Mouse (Mus musculus) C2C12 (cell line): Measurements from ENCODE around the gene Asic3. TPM values are rescaled to one million over a fixed set of nuclear protein-coding genes. Genes with fewer than 3 reads are reported as not detected.

Experiments
- H3K27me3 ChIP-seq: one replicate; pipeline ENCODE4 v1.6.1; 2011; ENCODE audit not compliant: control insufficient read depth, insufficient read depth, insufficient read length
- H3K36me3 ChIP-seq: one replicate; pipeline ENCODE4 v1.6.1; 2011; ENCODE audit not compliant: control insufficient read depth, insufficient read depth
- H3K4me3 ChIP-seq: one replicate; pipeline ENCODE4 v1.5.1; 2011; ENCODE audit warnings: mild to moderate bottlenecking, control low read depth; ENCODE audit not compliant: poor library complexity, insufficient read depth, severe bottlenecking
- H3K79me2 ChIP-seq: one replicate; pipeline ENCODE4 v1.6.1; 2011; ENCODE audit not compliant: control insufficient read depth, insufficient read depth
- H3K79me3 ChIP-seq: one replicate; pipeline ENCODE4 v1.6.1; 2011; ENCODE audit warnings: low read depth, control low read depth
- H3ac ChIP-seq: one replicate; pipeline ENCODE3; 2011; ENCODE audit warnings: low read depth; ENCODE audit not compliant: control insufficient read depth, insufficient read length
- CEBPB ChIP-seq: IDR thresholded peaks from one replicate; pipeline ENCODE4 v1.6.1; 2011; ENCODE audit warnings: low read depth, mild to moderate bottlenecking, control low read depth, moderate library complexity
- CTCF ChIP-seq: IDR thresholded peaks from one replicate; pipeline ENCODE4 v1.5.1; 2011; ENCODE audit not compliant: control insufficient read depth, insufficient read depth, insufficient read length
- FOSL1 ChIP-seq: IDR thresholded peaks from one replicate; pipeline ENCODE4 v1.8.0; 2011; ENCODE audit warnings: mild to moderate bottlenecking, low read length; ENCODE audit not compliant: poor library complexity, insufficient read depth, severe bottlenecking
- MAX ChIP-seq: IDR thresholded peaks from one replicate; pipeline ENCODE4 v1.6.1; 2011; ENCODE audit warnings: mild to moderate bottlenecking, control low read depth
- MYOD1 ChIP-seq: IDR thresholded peaks from one replicate; pipeline ENCODE4 v1.6.1; 2011; ENCODE audit warnings: low read depth; ENCODE audit not compliant: control insufficient read depth, insufficient read length
- MYOG ChIP-seq: IDR thresholded peaks from one replicate; pipeline ENCODE4 v1.6.1; 2011; ENCODE audit not compliant: control insufficient read depth, insufficient read length; ENCODE audit errors: extremely low read depth
- USF1 ChIP-seq: IDR thresholded peaks from one replicate; pipeline ENCODE4 v1.6.1; 2011; ENCODE audit warnings: low read depth, mild to moderate bottlenecking, control low read depth, moderate library complexity
- polyA plus RNA-seq: library from polyadenylated mRNA; unstranded; fragments of >200 nt; fragmentation: generic; extraction: Trizol; gene quantifications from one replicate; pipeline ENCODE4 v1.2.1, GENCODE M21; 2012; ENCODE audit warnings: missing spikeins

Asic3 gene
- polyA plus RNA-seq, 1 experiment, result 0.19 TPM

- peaks cover 57% of the 10 kb centered on the region for H3K79me2 ChIP-seq
Observed at GRCm38 (mm10) chr5:24452691-24453233, 39.6 kb downstream of the Asic3 start.

GRCm38 (mm10) chr5:24453283-24453984 lies 40.2 kb downstream of the Asic3 start:
- H3K36me3 ChIP-seq, result peaks cover 26% of the 10 kb centered on the region
- no peaks in the 10 kb centered on the region for H3K27me3 ChIP-seq
- peak overlapping the region; percentile 75 for H3K4me3 ChIP-seq
- TF ChIP-seq MYOG (no peak), USF1 (no peak), CEBPB (no peak), MYOD1 (no peak), MAX (no peak), CTCF (no peak), FOSL1 (no peak)
- H3K79me3 ChIP-seq, result peaks cover 60% of the 10 kb centered on the region
- H3ac ChIP-seq, result peak overlapping the region; percentile 75
- H3K79me2 ChIP-seq, result peaks cover 64% of the 10 kb centered on the region

More at GRCm38 (mm10) chr5:24452691-24453233, 39.6 kb downstream of the Asic3 start:
- peak overlapping the region; percentile 75 for H3K4me3 ChIP-seq
- peaks cover 20% of the 10 kb centered on the region for H3K36me3 ChIP-seq
- TF ChIP-seq CTCF (peak; percentile 15), USF1 (no peak)
- no peaks in the 10 kb centered on the region for H3K27me3 ChIP-seq
- H3K79me3 ChIP-seq, result peaks cover 53% of the 10 kb centered on the region
- peak overlapping the region; percentile 75 for H3ac ChIP-seq

GRCm38 (mm10) chr5:24453985-24454303 lies 40.8 kb downstream of the Asic3 start:
- Histone ChIP-seq H3K79me2 (peaks cover 69% of the 10 kb centered on the region), H3K36me3 (peaks cover 31% of the 10 kb centered on the region), H3K4me3 (peak overlapping the region; percentile 75), H3ac (no peak overlapping the region), H3K27me3 (no peaks in the 10 kb centered on the region), H3K79me3 (peaks cover 64% of the 10 kb centered on the region)
- TF ChIP-seq CEBPB, result no peak
- no peak for TF ChIP-seq MAX
- TF ChIP-seq MYOG, result no peak
- no peak for TF ChIP-seq USF1
- no peak for TF ChIP-seq CTCF
- TF ChIP-seq MYOD1, result no peak
- no peak for TF ChIP-seq FOSL1

GRCm38 (mm10) chr5:24455076-24455475 lies 41.9 kb downstream of the Asic3 start:
- TF ChIP-seq MAX (no peak), MYOD1 (peak; percentile 82)
- H3K79me2 ChIP-seq, result peaks cover 81% of the 10 kb centered on the region
- H3K79me3 ChIP-seq, result peaks cover 73% of the 10 kb centered on the region
- H3ac ChIP-seq, result no peak overlapping the region
- peaks cover 31% of the 10 kb centered on the region for H3K36me3 ChIP-seq
- H3K27me3 ChIP-seq, result no peaks in the 10 kb centered on the region
- H3K4me3 ChIP-seq, result no peak overlapping the region

GRCm38 (mm10) chr5:24455613-24456012 lies 42.4 kb downstream of the Asic3 start:
- Histone ChIP-seq H3K36me3 (peaks cover 35% of the 10 kb centered on the region), H3K27me3 (no peaks in the 10 kb centered on the region), H3K79me2 (peaks cover 86% of the 10 kb centered on the region), H3K79me3 (peaks cover 78% of the 10 kb centered on the region), H3ac (no peak overlapping the region), H3K4me3 (no peak overlapping the region)
- TF ChIP-seq MYOD1 (no peak), USF1 (no peak), CEBPB (no peak), FOSL1 (no peak), CTCF (no peak), MYOG (no peak), MAX (no peak)

GRCm38 (mm10) chr5:24466762-24467161 lies 53.6 kb downstream of the Asic3 start:
- H3K27me3 ChIP-seq, result no peaks in the 10 kb centered on the region
- TF ChIP-seq CTCF (no peak), MYOD1 (no peak), USF1 (no peak), MYOG (no peak), FOSL1 (no peak), CEBPB (no peak), MAX (no peak)
- H3K79me2 ChIP-seq, result peaks cover 100% of the 10 kb centered on the region
- H3K4me3 ChIP-seq, result no peak overlapping the region
- H3ac ChIP-seq, result no peak overlapping the region
- peaks cover 85% of the 10 kb centered on the region for H3K79me3 ChIP-seq
- H3K36me3 ChIP-seq, result peaks cover under 1% of the 10 kb centered on the region

Other genes starting within 250 kb of the Asic3 start
- gene Nupl2, start 248.4 kb upstream of the Asic3 start, polyA plus RNA-seq, result 7.9 TPM
- gene Kcnh2, start 61.8 kb upstream of the Asic3 start, polyA plus RNA-seq, result 3.1 TPM
- gene Nos3, start 48.6 kb upstream of the Asic3 start, polyA plus RNA-seq, result 0.13 TPM
- 0.48 TPM for gene Atg9b, start 21.2 kb upstream of the Asic3 start, polyA plus RNA-seq
- gene Abcb8, start 19.7 kb upstream of the Asic3 start, polyA plus RNA-seq, result 25.1 TPM
- gene Cdk5, start 10.1 kb downstream of the Asic3 start, polyA plus RNA-seq, result 33.4 TPM
- gene Slc4a2, start 10.4 kb downstream of the Asic3 start, polyA plus RNA-seq, result 76.4 TPM
- 90.3 TPM for gene Fastk, start 31.9 kb downstream of the Asic3 start, polyA plus RNA-seq
- 9.8 TPM for gene Tmub1, start 34.5 kb downstream of the Asic3 start, polyA plus RNA-seq
- gene Agap3, start 38.8 kb downstream of the Asic3 start, polyA plus RNA-seq, result 119 TPM
- gene Gbx1, start 113.8 kb downstream of the Asic3 start, polyA plus RNA-seq, result 0.42 TPM
- gene Asb10, start 127.6 kb downstream of the Asic3 start, polyA plus RNA-seq, result not detected
- gene 4931409K22Rik, start 143.4 kb downstream of the Asic3 start, polyA plus RNA-seq, result not detected
- gene Abcf2, start 164.1 kb downstream of the Asic3 start, polyA plus RNA-seq, result 143 TPM
- 37.7 TPM for gene Chpf2, start 173.3 kb downstream of the Asic3 start, polyA plus RNA-seq
- gene Smarcd3, start 211.0 kb downstream of the Asic3 start, polyA plus RNA-seq, result 87.6 TPM